Mouse (Mus musculus) liver, embryonic 14.5 days (tissue): ENCODE results near the gene Hoxd4. TPM values are rescaled to one million over a fixed set of nuclear protein-coding genes. Genes with fewer than 3 reads are reported as not detected.

ENCODE experiments used
- ATAC-seq: fragments of 200-750 bp; cut with Nextera tagmentation; 2 replicates; pipeline ENCODE4 v1.8.0; 2017; ENCODE audit warnings: moderate number of reproducible peaks, mild to moderate bottlenecking, moderate library complexity; ENCODE audit not compliant: insufficient read depth
- DNase-seq, 3 experiments: peaks; one replicate each; pipeline ENCODE4 v3.0.0-alpha.2; 2012 to 2013; ENCODE audit warnings: low read depth in 3 of 3, low spot score in 3 of 3
- H3K27ac ChIP-seq: fragments of 300-500 bp; sonication (generic); 2 replicates; pipeline ENCODE4 v1.5.1; 2014; ENCODE audit warnings: moderate library complexity, mild to moderate bottlenecking, control low read depth, inconsistent platforms
- H3K27me3 ChIP-seq: fragments of 300-500 bp; sonication (generic); 2 replicates; pipeline ENCODE4 v1.6.1; 2014; ENCODE audit warnings: mild to moderate bottlenecking, low read length, moderate library complexity; ENCODE audit not compliant: control insufficient read depth, insufficient read depth
- H3K36me3 ChIP-seq: fragments of 300-500 bp; sonication (generic); replicated peaks from 2 replicates; pipeline ENCODE4 v1.6.1; 2014; ENCODE audit warnings: low read depth; ENCODE audit not compliant: control insufficient read depth, insufficient read depth
- H3K4me1 ChIP-seq, 2 experiments: fragments of 200-500 bp in 1 of 2; fragments of 300-500 bp in 1 of 2; sonication (generic) in 1 of 2; replicated peaks; 2 replicates each; pipeline ENCODE4 v1.6.1; 2012 to 2014; ENCODE audit warnings: antibody characterized with exemption in 1 of 2, inconsistent platforms in 1 of 2, low read length in 1 of 2; ENCODE audit not compliant: control insufficient read depth in 2 of 2, insufficient read depth in 2 of 2
- H3K4me2 ChIP-seq: fragments of 300-500 bp; sonication (generic); 2 replicates; pipeline ENCODE4 v1.6.1; 2014; ENCODE audit warnings: low read depth, mild to moderate bottlenecking, control low read depth, moderate library complexity
- H3K4me3 ChIP-seq, 2 experiments: fragments of 200-500 bp in 1 of 2; fragments of 300-500 bp in 1 of 2; sonication (generic) in 1 of 2; 2 replicates each; pipeline ENCODE4 v1.5.1; 2012 to 2014; ENCODE audit warnings: low read depth in 2 of 2, low read length in 2 of 2, mild to moderate bottlenecking in 2 of 2, control low read depth in 1 of 2, inconsistent platforms in 1 of 2, moderate library complexity in 1 of 2; ENCODE audit not compliant: insufficient read depth in 1 of 2
- H3K9ac ChIP-seq: fragments of 300-500 bp; sonication (generic); replicated peaks from 2 replicates; pipeline ENCODE4 v1.6.1; 2014; ENCODE audit warnings: mild to moderate bottlenecking, control low read depth, moderate library complexity
- H3K9me3 ChIP-seq: fragments of 300-500 bp; sonication (generic); 2 replicates; pipeline ENCODE4 v1.6.1; 2016; ENCODE audit warnings: low read length, mixed read lengths; ENCODE audit not compliant: control insufficient read depth
- CTCF ChIP-seq: IDR thresholded peaks from 2 replicates; pipeline ENCODE4 v1.5.1; 2016; ENCODE audit warnings: antibody characterized with exemption, low read depth, control low read depth
- EP300 ChIP-seq: IDR thresholded peaks from 2 replicates; pipeline ENCODE4 v1.6.1; 2016; ENCODE audit warnings: antibody characterized with exemption, low read depth
- WGBS: fragments of 180-500 bp; shearing (Covaris S2); extraction: QIAGEN DNeasy Blood & Tissue Kit; methylation state at CpG from one replicate; pipeline ENCODE4 v1.1.7; 2014; ENCODE audit not compliant: insufficient replicate concordance; 5-methylcytosine and 5-hydroxymethylcytosine counted together
- polyA plus RNA-seq, 2 experiments: library from polyadenylated mRNA; depleted of rRNA in 1 of 2; stranded (reverse) in 1 of 2; unstranded in 1 of 2; fragments of >200 nt; fragmentation: Nextera tagmentation in 1 of 2; extraction: Ambion mirVana in 1 of 2; gene quantifications; 2 replicates each; pipeline versions ENCODE4 v1.2.1 to v1.2.3; 2012 to 2014

Gene Hoxd4
- polyA plus RNA-seq, 2 experiments, result 0.04 TPM; not detected in 1

GRCm38 (mm10) chr2:74675666-74676282, 36.0 kb upstream of the Hoxd4 start:
- H3K9ac ChIP-seq, result no peak overlapping the region
- no peak overlapping the region for H3K4me2 ChIP-seq
- no peaks in the 10 kb centered on the region for H3K9me3 ChIP-seq
- 7% methylated on average over 24 of the region's 24 CpGs for WGBS
- no peak overlapping the region for H3K27ac ChIP-seq
- DNase-seq (no peak), ATAC-seq (no peak)
- no peaks in the 10 kb centered on the region for H3K36me3 ChIP-seq
- H3K27me3 ChIP-seq, result peaks cover 100% of the 10 kb centered on the region
- TF ChIP-seq CTCF, result no peak
- TF ChIP-seq EP300, result no peak
- no peak overlapping the region for H3K4me3 ChIP-seq
- no peaks in the 10 kb centered on the region for H3K4me1 ChIP-seq

GRCm38 (mm10) chr2:74676376-74677052, 35.2 kb upstream of the Hoxd4 start:
- no peak overlapping the region for H3K27ac ChIP-seq
- H3K36me3 ChIP-seq, result no peaks in the 10 kb centered on the region
- H3K4me1 ChIP-seq, result no peaks in the 10 kb centered on the region
- H3K4me3 ChIP-seq, result no peak overlapping the region
- H3K27me3 ChIP-seq, result peaks cover 100% of the 10 kb centered on the region
- ATAC-seq, result no peak
- DNase-seq, result no peak
- 4% methylated on average over 9 of the region's 9 CpGs for WGBS
- no peak for TF ChIP-seq EP300
- no peak for TF ChIP-seq CTCF
- no peaks in the 10 kb centered on the region for H3K9me3 ChIP-seq
- no peak overlapping the region for H3K9ac ChIP-seq
- H3K4me2 ChIP-seq, result no peak overlapping the region

- TF ChIP-seq CTCF (no peak), EP300 (no peak)
- Histone ChIP-seq H3K4me3 (no peak overlapping the region), H3K4me1 (no peaks in the 10 kb centered on the region), H3K27me3 (peaks cover 100% of the 10 kb centered on the region), H3K9me3 (no peaks in the 10 kb centered on the region), H3K9ac (no peak overlapping the region), H3K27ac (no peak overlapping the region), H3K4me2 (no peak overlapping the region), H3K36me3 (no peaks in the 10 kb centered on the region)
- WGBS, result 17% methylated on average over 2 of the region's 2 CpGs
- DNase-seq (no peak), ATAC-seq (no peak)
Observed at GRCm38 (mm10) chr2:74677106-74677505, 34.6 kb upstream of the Hoxd4 start.

- H3K4me1 ChIP-seq, result no peaks in the 10 kb centered on the region
- 2% methylated on average over 15 of the region's 15 CpGs for WGBS
- ATAC-seq (no peak), DNase-seq (no peak)
- H3K9me3 ChIP-seq, result no peaks in the 10 kb centered on the region
- H3K27me3 ChIP-seq, result peaks cover 100% of the 10 kb centered on the region
- no peak within 1 kb of the TSS for H3K27ac ChIP-seq
- H3K4me3 ChIP-seq, result no peak within 1 kb of the TSS
- H3K9ac ChIP-seq, result no peak within 1 kb of the TSS
- TF ChIP-seq CTCF, result no peak
- no peak for TF ChIP-seq EP300
- H3K4me2 ChIP-seq, result no peak within 1 kb of the TSS
- H3K36me3 ChIP-seq, result no peaks in the 10 kb centered on the region
Observed at GRCm38 (mm10) chr2:74678891-74679595, 32.7 kb upstream of the Hoxd4 start, which contains the start of gene Hoxd11. Gene Hoxd11, plus strand, starts transcription at chr2:74679557.

GRCm38 (mm10) chr2:74679596-74679971, 32.1 kb upstream of the Hoxd4 start:
- H3K36me3 ChIP-seq, result no peaks in the 10 kb centered on the region
- H3K4me3 ChIP-seq, result no peak overlapping the region
- no peak overlapping the region for H3K4me2 ChIP-seq
- ATAC-seq (no peak), DNase-seq (no peak)
- no peak overlapping the region for H3K27ac ChIP-seq
- H3K9ac ChIP-seq, result no peak overlapping the region
- no peaks in the 10 kb centered on the region for H3K4me1 ChIP-seq
- WGBS, result 1% methylated on average over 26 of the region's 26 CpGs
- no peaks in the 10 kb centered on the region for H3K9me3 ChIP-seq
- TF ChIP-seq CTCF (no peak), EP300 (no peak)
- H3K27me3 ChIP-seq, result peaks cover 100% of the 10 kb centered on the region
